Mouse (Mus musculus) intestine, embryonic 14.5 days (tissue): ENCODE data around the gene Clptm1l. TPM values are rescaled to one million over a fixed set of nuclear protein-coding genes. Genes with fewer than 3 reads are reported as not detected.

ENCODE experiments used
- ATAC-seq: fragments of 200-750 bp; cut with Nextera tagmentation; replicated peaks from 2 replicates; pipeline ENCODE4 v1.8.0; 2017; ENCODE audit warnings: low read depth, moderate number of reproducible peaks, moderate TSS enrichment, moderate library complexity; ENCODE audit not compliant: low FRiP score, low TSS enrichment
- DNase-seq: peaks from one replicate; pipeline ENCODE4 v3.0.0-alpha.2; 2018; ENCODE audit warnings: low spot score
- H3K27ac ChIP-seq: fragments of 300-500 bp; sonication (generic); 2 replicates; pipeline ENCODE4 v1.5.1; 2014; ENCODE audit warnings: low read depth, mild to moderate bottlenecking, control low read depth
- H3K27me3 ChIP-seq: fragments of 300-500 bp; sonication (generic); replicated peaks from 2 replicates; pipeline ENCODE4 v1.6.1; 2014; ENCODE audit warnings: low read length, control low read depth; ENCODE audit not compliant: control insufficient read depth, insufficient read depth
- H3K36me3 ChIP-seq: fragments of 300-500 bp; sonication (generic); 2 replicates; pipeline ENCODE4 v1.6.1; 2014; ENCODE audit warnings: low read length, control low read depth; ENCODE audit not compliant: control insufficient read depth, insufficient read depth
- H3K4me1 ChIP-seq: fragments of 300-500 bp; sonication (generic); replicated peaks from 2 replicates; pipeline ENCODE4 v1.6.1; 2014; ENCODE audit warnings: low read length, control low read depth, mixed read lengths; ENCODE audit not compliant: control insufficient read depth, insufficient read depth
- H3K4me2 ChIP-seq: fragments of 300-500 bp; sonication (generic); 2 replicates; pipeline ENCODE4 v1.6.1; 2014; ENCODE audit warnings: low read length
- H3K4me3 ChIP-seq: fragments of 300-500 bp; sonication (generic); 2 replicates; pipeline ENCODE4 v1.5.1; 2014; ENCODE audit warnings: low read depth, low read length, control low read depth, mixed read lengths
- H3K9ac ChIP-seq: fragments of 300-500 bp; sonication (generic); 2 replicates; pipeline ENCODE4 v1.6.1; 2014; ENCODE audit warnings: mild to moderate bottlenecking, low read length
- H3K9me3 ChIP-seq: fragments of 300-500 bp; sonication (generic); 2 replicates; pipeline ENCODE4 v1.6.1; 2016; ENCODE audit warnings: low read length, control low read depth; ENCODE audit not compliant: control insufficient read depth
- WGBS: fragments of 180-500 bp; shearing (Covaris S2); extraction: QIAGEN DNeasy Blood & Tissue Kit; methylation state at CpG from one replicate; pipeline ENCODE4 v1.1.7; 2014; 5-methylcytosine and 5-hydroxymethylcytosine counted together
- polyA plus RNA-seq: library from polyadenylated mRNA; unstranded; fragments of >200 nt; fragmentation: Nextera tagmentation; extraction: Ambion mirVana; gene quantifications from 2 replicates; pipeline ENCODE4 v1.2.1, GENCODE M21; 2014

Clptm1l gene
- polyA plus RNA-seq, 1 experiment from 2014 or later = 141 TPM

GRCm38 (mm10) chr13:73641296-73641695 lies 37.5 kb downstream of the Clptm1l start:
- no peak for DNase-seq
- Histone ChIP-seq H3K4me2 (no peak overlapping the region), H3K4me3 (no peak overlapping the region), H3K9me3 (no peaks in the 10 kb centered on the region), H3K36me3 (peaks cover 14% of the 10 kb centered on the region; the same call in 1 of the 2 replicates), H3K4me1 (no peaks in the 10 kb centered on the region), H3K9ac (no peak overlapping the region), H3K27ac (no peak overlapping the region), H3K27me3 (no peaks in the 10 kb centered on the region)
- 78% methylated on average over 4 of the region's 4 CpGs for WGBS
- ATAC-seq = no peak

- ATAC-seq (0 out of 2 replicates have a peak, but pooled peaks have one; percentile 80), DNase-seq (peak; percentile 62)
- H3K9ac ChIP-seq = no peak overlapping the region
- no peak overlapping the region for H3K27ac ChIP-seq
- H3K4me2 ChIP-seq = no peak overlapping the region
- H3K9me3 ChIP-seq = no peaks in the 10 kb centered on the region
- H3K4me1 ChIP-seq = no peaks in the 10 kb centered on the region
- WGBS = 41% methylated on average over 6 of the region's 6 CpGs
- H3K27me3 ChIP-seq = no peaks in the 10 kb centered on the region
- no peak overlapping the region for H3K4me3 ChIP-seq
- peaks cover 15% of the 10 kb centered on the region; the same call in 1 of the 2 replicates for H3K36me3 ChIP-seq
Measured at GRCm38 (mm10) chr13:73646397-73647087, 42.7 kb downstream of the Clptm1l start.

- Histone ChIP-seq H3K27me3 (no peaks in the 10 kb centered on the region), H3K9ac (no peak overlapping the region), H3K9me3 (no peaks in the 10 kb centered on the region), H3K27ac (no peak overlapping the region), H3K4me2 (no peak overlapping the region), H3K4me1 (no peaks in the 10 kb centered on the region), H3K36me3 (peaks cover 8% of the 10 kb centered on the region; the same call in 1 of the 2 replicates), H3K4me3 (no peak overlapping the region)
- ATAC-seq (no peak), DNase-seq (no peak)
- 87% methylated on average over 3 of the region's 3 CpGs for WGBS
Measured at GRCm38 (mm10) chr13:73653266-73653665, 49.5 kb downstream of the Clptm1l start.

- Histone ChIP-seq H3K36me3 (no peaks in the 10 kb centered on the region), H3K27ac (no peak overlapping the region), H3K9me3 (no peaks in the 10 kb centered on the region), H3K27me3 (no peaks in the 10 kb centered on the region), H3K4me2 (no peak overlapping the region), H3K9ac (no peak overlapping the region), H3K4me3 (no peak overlapping the region), H3K4me1 (no peaks in the 10 kb centered on the region)
- DNase-seq (no peak), ATAC-seq (no peak)
- 76% methylated on average over 3 of the region's 3 CpGs for WGBS
Measured at GRCm38 (mm10) chr13:73654976-73655375, 51.2 kb downstream of the Clptm1l start.

GRCm38 (mm10) chr13:73658953-73659352 lies 55.1 kb downstream of the Clptm1l start:
- ATAC-seq (no peak), DNase-seq (no peak)
- Histone ChIP-seq H3K4me3 (no peak overlapping the region), H3K36me3 (no peaks in the 10 kb centered on the region), H3K4me1 (no peaks in the 10 kb centered on the region), H3K4me2 (no peak overlapping the region), H3K9ac (no peak overlapping the region), H3K27me3 (no peaks in the 10 kb centered on the region), H3K27ac (no peak overlapping the region), H3K9me3 (no peaks in the 10 kb centered on the region)
- WGBS = 40% methylated on average over 2 of the region's 2 CpGs

- no peaks in the 10 kb centered on the region for H3K4me1 ChIP-seq
- H3K27me3 ChIP-seq = no peaks in the 10 kb centered on the region
- no peak overlapping the region for H3K27ac ChIP-seq
- 72% methylated on average over 2 of the region's 2 CpGs for WGBS
- H3K4me3 ChIP-seq = no peak overlapping the region
- no peak overlapping the region for H3K9ac ChIP-seq
- no peak overlapping the region for H3K4me2 ChIP-seq
- H3K9me3 ChIP-seq = no peaks in the 10 kb centered on the region
- DNase-seq (no peak), ATAC-seq (no peak)
- H3K36me3 ChIP-seq = no peaks in the 10 kb centered on the region
Measured at GRCm38 (mm10) chr13:73660163-73660695, 56.4 kb downstream of the Clptm1l start.

Other genes starting within 250 kb of the Clptm1l start
- 30.6 and 34.0 TPM in 2 replicates for gene Lpcat1, start 136.8 kb upstream of the Clptm1l start, polyA plus RNA-seq
- gene Slc6a3, start 67.3 kb upstream of the Clptm1l start, polyA plus RNA-seq = 0.09 TPM in 1 of 2 replicates, not detected in the other
- gene Tert, start 22.9 kb downstream of the Clptm1l start, polyA plus RNA-seq = 4.5 and 5.0 TPM in 2 replicates
- not detected in 2 replicates for gene Slc6a18, start 74.0 kb downstream of the Clptm1l start, polyA plus RNA-seq
- 0.13 and 0.28 TPM in 2 replicates for gene Slc6a19, start 100.9 kb downstream of the Clptm1l start, polyA plus RNA-seq
- 32.8 and 33.1 TPM in 2 replicates for gene Slc12a7, start 129.1 kb downstream of the Clptm1l start, polyA plus RNA-seq
- gene Nkd2, start 243.6 kb downstream of the Clptm1l start, polyA plus RNA-seq = 3.9 and 4.2 TPM in 2 replicates